Mouse (Mus musculus) forebrain, embryonic 14.5 days (tissue): ENCODE measurements at regions not wholly inside any gene's neighbourhood (a gene's known extent, or its start where the extent isn't known, plus 50 kb on each side); places are given as distances from the start of the nearest gene placed in this dataset.
A peak's percentile ranks its signal among the peaks of the same experiment; 100 is the strongest.

Experiments
- ATAC-seq: fragments of 200-750 bp; cut with Nextera tagmentation; 2 replicates; pipeline ENCODE4 v1.8.0; 2017; ENCODE audit warnings: mild to moderate bottlenecking, moderate library complexity
- DNase-seq: peaks from one replicate; pipeline ENCODE4 v3.0.0-alpha.2; 2015; ENCODE audit warnings: low spot score
- H3K27ac ChIP-seq: fragments of 300-500 bp; sonication (generic); 2 replicates; pipeline ENCODE4 v1.5.1; 2014; ENCODE audit warnings: low read depth, mild to moderate bottlenecking, control low read depth, low read length, moderate library complexity
- H3K27me3 ChIP-seq: fragments of 300-500 bp; sonication (generic); replicated peaks from 2 replicates; pipeline ENCODE4 v1.6.1; 2014; ENCODE audit warnings: low read length, control low read depth, mixed read lengths; ENCODE audit not compliant: control insufficient read depth, insufficient read depth
- H3K36me3 ChIP-seq: fragments of 300-500 bp; sonication (generic); 2 replicates; pipeline ENCODE4 v1.6.1; 2014; ENCODE audit warnings: low read length, control low read depth; ENCODE audit not compliant: control insufficient read depth, insufficient read depth
- H3K4me1 ChIP-seq: fragments of 300-500 bp; sonication (generic); 2 replicates; pipeline ENCODE4 v1.6.1; 2014; ENCODE audit warnings: antibody characterized with exemption, low read length, control low read depth; ENCODE audit not compliant: control insufficient read depth, insufficient read depth
- H3K4me2 ChIP-seq: fragments of 300-500 bp; sonication (generic); 2 replicates; pipeline ENCODE4 v1.6.1; 2014; ENCODE audit warnings: mild to moderate bottlenecking, control low read depth, low read length
- H3K4me3 ChIP-seq: fragments of 300-500 bp; sonication (generic); 2 replicates; pipeline ENCODE4 v1.5.1; 2014; ENCODE audit warnings: low read depth, low read length, control low read depth
- H3K9ac ChIP-seq: fragments of 300-500 bp; sonication (generic); 2 replicates; pipeline ENCODE4 v1.6.1; 2014; ENCODE audit warnings: mild to moderate bottlenecking, low read length, control low read depth, moderate library complexity
- H3K9me3 ChIP-seq: fragments of 300-500 bp; sonication (generic); replicated peaks from 2 replicates; pipeline ENCODE4 v1.6.1; 2016; ENCODE audit warnings: low read length, control low read depth, mixed read lengths; ENCODE audit not compliant: control insufficient read depth
- WGBS: fragments of 180-500 bp; shearing (Covaris S2); extraction: QIAGEN DNeasy Blood & Tissue Kit; methylation state at CpG from one replicate; pipeline ENCODE4 v1.1.7; 2014; 5-methylcytosine and 5-hydroxymethylcytosine counted together

- DNase-seq, result no peak
- no peak overlapping the region for H3K4me3 ChIP-seq
- H3K27ac ChIP-seq, result no peak overlapping the region
- WGBS, result 48% methylated on average over 1 of the region's 1 CpGs
- H3K4me1 ChIP-seq, result no peaks in the 10 kb centered on the region
- ATAC-seq, result no peak
- H3K4me2 ChIP-seq, result no peak overlapping the region
- H3K9me3 ChIP-seq, result no peaks in the 10 kb centered on the region
- no peak overlapping the region for H3K9ac ChIP-seq
- H3K27me3 ChIP-seq, result 0 out of 2 replicates have a peak, but pooled peaks cover 2% of the 10 kb centered on the region
- H3K36me3 ChIP-seq, result no peaks in the 10 kb centered on the region
Observed at GRCm38 (mm10) chr1:193477298-193477697, 107.2 kb upstream of the Camk1g start.

DNA sequence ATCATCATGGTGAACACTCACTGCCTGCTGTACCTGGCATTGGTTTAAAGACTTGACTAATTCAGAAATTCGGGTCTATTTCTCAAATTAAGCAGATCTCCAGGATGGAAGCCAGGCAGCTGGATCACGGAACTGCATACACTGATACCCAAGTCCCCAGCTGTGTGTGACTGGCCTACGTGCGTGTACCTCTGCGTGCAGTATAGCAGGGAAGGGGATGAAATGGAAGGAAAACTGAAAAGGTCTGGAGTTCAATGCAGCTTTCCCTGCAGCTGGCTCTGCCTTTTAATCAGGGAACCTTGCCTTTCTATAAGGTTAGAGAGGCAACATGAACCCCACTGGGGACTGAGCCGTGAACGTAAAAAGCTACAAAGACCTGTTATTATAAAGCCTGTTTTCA lies 106.7 kb upstream of the Camk1g start:
- Histone ChIP-seq H3K9me3 (no peaks in the 10 kb centered on the region), H3K4me1 (no peaks in the 10 kb centered on the region), H3K36me3 (no peaks in the 10 kb centered on the region), H3K27ac (no peak overlapping the region), H3K4me2 (no peak overlapping the region), H3K27me3 (0 out of 2 replicates have a peak, but pooled peaks cover 1% of the 10 kb centered on the region), H3K4me3 (no peak overlapping the region), H3K9ac (no peak overlapping the region)
- 68% methylated on average over 7 of the region's 7 CpGs for WGBS
- ATAC-seq (no peak), DNase-seq (no peak)

GRCm38 (mm10) chr1:193466306-193466705 lies 96.2 kb upstream of the Camk1g start:
- ATAC-seq, result no peak
- no peak overlapping the region for H3K9ac ChIP-seq
- no peak for DNase-seq
- H3K27ac ChIP-seq, result no peak overlapping the region
- no peak overlapping the region for H3K4me3 ChIP-seq
- no peaks in the 10 kb centered on the region for H3K4me1 ChIP-seq
- H3K36me3 ChIP-seq, result no peaks in the 10 kb centered on the region
- no peaks in the 10 kb centered on the region for H3K27me3 ChIP-seq
- no peaks in the 10 kb centered on the region for H3K9me3 ChIP-seq
- H3K4me2 ChIP-seq, result no peak overlapping the region

DNA sequence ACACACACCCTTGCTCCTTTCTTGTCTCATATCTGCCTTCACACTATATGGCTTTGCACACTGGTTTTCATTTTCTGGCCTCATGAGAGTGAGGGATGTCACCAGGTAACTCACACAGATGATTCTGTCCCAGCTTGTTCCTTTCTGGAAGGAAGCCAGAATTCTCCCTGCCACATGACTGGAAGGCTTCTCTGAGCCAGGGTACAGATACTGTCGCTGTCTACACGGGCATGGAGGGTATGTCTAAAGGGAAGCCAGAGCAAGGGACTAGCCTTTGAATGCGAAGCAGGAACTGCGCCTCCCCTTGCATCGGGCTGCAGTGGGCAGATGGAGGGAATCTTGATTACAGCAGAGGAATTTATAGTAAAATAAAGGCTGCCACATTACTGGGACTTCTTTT lies 89.6 kb upstream of the Camk1g start:
- no peak overlapping the region for H3K27ac ChIP-seq
- no peak overlapping the region for H3K4me2 ChIP-seq
- H3K4me3 ChIP-seq, result no peak overlapping the region
- H3K4me1 ChIP-seq, result no peaks in the 10 kb centered on the region
- H3K27me3 ChIP-seq, result no peaks in the 10 kb centered on the region
- DNase-seq (peak; percentile 45), ATAC-seq (no peak)
- no peaks in the 10 kb centered on the region for H3K9me3 ChIP-seq
- H3K9ac ChIP-seq, result no peak overlapping the region
- 69% methylated on average over 5 of the region's 5 CpGs for WGBS
- H3K36me3 ChIP-seq, result no peaks in the 10 kb centered on the region

DNA sequence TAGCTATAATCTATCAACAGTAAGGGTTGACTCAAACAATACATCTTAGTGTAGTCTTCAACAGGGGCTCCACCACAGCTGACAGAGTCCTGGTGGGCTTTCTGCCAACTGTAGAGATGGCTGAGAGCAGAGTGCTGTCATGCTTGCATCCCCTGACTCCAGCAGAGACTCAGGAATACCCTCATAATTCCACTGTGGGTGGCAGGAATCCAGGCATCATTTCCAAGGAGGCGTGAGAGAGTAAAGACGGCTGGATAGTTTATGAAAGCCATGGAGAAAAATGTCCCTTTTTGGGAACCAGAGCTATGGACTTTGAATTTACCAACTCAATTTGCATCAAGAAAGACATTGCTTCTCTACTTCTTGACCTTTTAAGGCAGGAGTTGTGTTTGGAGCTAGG lies 87.8 kb upstream of the Camk1g start:
- no peaks in the 10 kb centered on the region for H3K9me3 ChIP-seq
- no peak overlapping the region for H3K27ac ChIP-seq
- DNase-seq (no peak), ATAC-seq (no peak)
- no peaks in the 10 kb centered on the region for H3K27me3 ChIP-seq
- H3K36me3 ChIP-seq, result no peaks in the 10 kb centered on the region
- no peak overlapping the region for H3K4me3 ChIP-seq
- no peaks in the 10 kb centered on the region for H3K4me1 ChIP-seq
- no peak overlapping the region for H3K4me2 ChIP-seq
- WGBS, result 86% methylated on average over 2 of the region's 2 CpGs
- no peak overlapping the region for H3K9ac ChIP-seq

DNA sequence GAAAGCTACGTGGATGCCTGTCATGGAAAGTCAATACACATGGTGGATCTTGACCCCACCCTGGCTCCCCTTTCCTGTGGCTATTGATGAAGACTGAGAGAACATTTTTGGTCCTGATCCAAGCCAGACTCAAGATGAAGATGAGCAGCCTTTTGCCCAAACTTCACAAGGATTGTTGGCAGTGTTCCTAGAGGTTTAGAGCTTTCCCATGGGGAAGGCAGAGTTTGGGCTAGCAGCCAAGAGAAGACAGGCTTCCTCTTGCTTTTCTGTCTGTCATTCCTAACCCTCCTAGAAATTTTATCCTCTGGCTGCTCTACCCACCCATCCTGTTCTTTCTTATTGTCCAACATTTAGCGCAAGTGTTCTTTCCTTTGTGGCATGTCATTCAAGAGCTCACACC lies 83.6 kb upstream of the Camk1g start:
- Histone ChIP-seq H3K27me3 (no peaks in the 10 kb centered on the region), H3K36me3 (no peaks in the 10 kb centered on the region), H3K4me1 (no peaks in the 10 kb centered on the region), H3K4me3 (no peak overlapping the region), H3K9ac (no peak overlapping the region), H3K4me2 (no peak overlapping the region), H3K27ac (no peak overlapping the region), H3K9me3 (no peaks in the 10 kb centered on the region)
- no peak for ATAC-seq
- WGBS, result 82% methylated on average over 2 of the region's 2 CpGs
- DNase-seq, result peak; percentile 46

DNA sequence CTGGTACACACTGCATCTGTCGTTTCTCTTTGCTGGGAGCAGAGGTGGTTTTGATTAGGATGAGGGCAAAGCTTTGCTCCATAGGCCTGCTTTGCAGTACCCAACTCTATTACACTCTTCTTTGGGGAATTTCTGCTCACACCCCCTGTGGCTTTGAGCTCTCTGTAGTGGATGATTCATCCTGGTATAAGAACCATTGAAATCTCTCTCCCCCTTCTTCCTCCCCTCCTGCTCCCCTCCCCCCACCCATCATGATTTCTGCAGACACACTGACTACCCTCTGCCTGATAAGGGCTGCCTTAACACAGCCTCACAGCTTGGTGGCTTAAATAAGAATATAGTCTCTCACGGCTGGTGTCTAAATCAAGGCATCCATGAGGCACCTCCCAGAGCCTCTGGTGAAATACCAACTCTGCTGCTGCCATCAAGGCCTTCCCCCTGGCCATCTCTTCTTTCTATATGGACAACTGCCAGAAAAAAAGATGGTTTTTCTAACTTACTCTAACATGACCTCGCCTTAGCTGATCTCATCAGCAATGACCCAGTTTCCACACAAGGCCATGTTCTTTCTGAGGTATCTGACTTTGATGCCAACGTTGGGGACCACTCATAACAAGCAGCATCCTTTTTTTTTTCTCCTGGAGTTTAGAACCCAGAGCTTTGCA lies 81.5 kb upstream of the Camk1g start:
- H3K9me3 ChIP-seq, result no peaks in the 10 kb centered on the region
- no peaks in the 10 kb centered on the region for H3K27me3 ChIP-seq
- no peaks in the 10 kb centered on the region for H3K36me3 ChIP-seq
- ATAC-seq (no peak), DNase-seq (no peak)
- no peaks in the 10 kb centered on the region for H3K4me1 ChIP-seq
- H3K9ac ChIP-seq, result no peak overlapping the region
- H3K27ac ChIP-seq, result no peak overlapping the region
- no peak overlapping the region for H3K4me2 ChIP-seq
- no peak overlapping the region for H3K4me3 ChIP-seq
- 70% methylated on average over 4 of the region's 4 CpGs for WGBS

- ATAC-seq (no peak), DNase-seq (no peak)
- Histone ChIP-seq H3K27ac (no peak overlapping the region), H3K4me1 (no peaks in the 10 kb centered on the region), H3K36me3 (no peaks in the 10 kb centered on the region), H3K27me3 (no peaks in the 10 kb centered on the region), H3K4me2 (no peak overlapping the region), H3K9ac (no peak overlapping the region), H3K4me3 (no peak overlapping the region), H3K9me3 (no peaks in the 10 kb centered on the region)
- 47% methylated on average over 3 of the region's 3 CpGs for WGBS
Observed at GRCm38 (mm10) chr1:193450814-193451213, 80.7 kb upstream of the Camk1g start.

GRCm38 (mm10) chr1:193450201-193450600 lies 80.1 kb upstream of the Camk1g start:
- no peak overlapping the region for H3K4me2 ChIP-seq
- no peaks in the 10 kb centered on the region for H3K36me3 ChIP-seq
- H3K27ac ChIP-seq, result peak overlapping the region; percentile 72; the same call in 1 of the 2 replicates
- H3K9ac ChIP-seq, result no peak overlapping the region
- H3K27me3 ChIP-seq, result no peaks in the 10 kb centered on the region
- H3K4me3 ChIP-seq, result no peak overlapping the region
- ATAC-seq (no peak), DNase-seq (no peak)
- WGBS, result 64% methylated on average over 6 of the region's 6 CpGs
- no peaks in the 10 kb centered on the region for H3K9me3 ChIP-seq
- H3K4me1 ChIP-seq, result no peaks in the 10 kb centered on the region
